Mouse (Mus musculus) olfactory bulb, adult 2 months (tissue): Measurements from ENCODE around the gene Ssc5d.

Experiments
- CTCF ChIP-seq: fragments of 200-500 bp; IDR thresholded peaks from 2 replicates; pipeline ENCODE4 v1.5.1; 2012; ENCODE audit warnings: low read depth, mild to moderate bottlenecking, low read length, moderate library complexity; ENCODE audit not compliant: insufficient read depth
- POLR2A ChIP-seq: fragments of 200-500 bp; IDR thresholded peaks from 2 replicates; pipeline ENCODE4 v1.6.1; 2012; ENCODE audit warnings: mild to moderate bottlenecking, low read depth, low read length, moderate library complexity; ENCODE audit not compliant: insufficient read depth

GRCm38 (mm10) chr7:4993999-4994788 lies 68.6 kb downstream of the Ssc5d start:
- TF ChIP-seq CTCF (no peak), POLR2A (no peak)
